Mouse (Mus musculus) myocyte (in vitro differentiated cells): ENCODE measurements around the gene Zfp697. TPM values are rescaled to one million over a fixed set of nuclear protein-coding genes. Genes with fewer than 3 reads are reported as not detected.
"Not testable (repeated sequence)": the region's sequence is repeated elsewhere in the genome, so short reads cannot be mapped to it uniquely, and the experiment has no call there.

Source experiments
- H3K27me3 ChIP-seq: one replicate; pipeline ENCODE4 v1.6.1; 2011; ENCODE audit not compliant: control insufficient read depth, insufficient read depth, insufficient read length
- H3K36me3 ChIP-seq: one replicate; pipeline ENCODE4 v1.6.1; 2011; ENCODE audit not compliant: control insufficient read depth, insufficient read depth
- H3K4me2 ChIP-seq: one replicate; pipeline ENCODE4 v1.6.1; 2011; ENCODE audit warnings: low read depth, control low read depth
- H3K4me3 ChIP-seq: one replicate; pipeline ENCODE4 v1.5.1; 2011; ENCODE audit warnings: mild to moderate bottlenecking, control low read depth, moderate library complexity
- H3K79me2 ChIP-seq: one replicate; pipeline ENCODE4 v1.6.1; 2011; ENCODE audit not compliant: control insufficient read depth, insufficient read depth
- H3ac ChIP-seq: one replicate; pipeline ENCODE4 v1.6.1; 2011; ENCODE audit not compliant: control insufficient read depth, insufficient read length
- CEBPB ChIP-seq: IDR thresholded peaks from 2 replicates; pipeline ENCODE4 v1.6.1; 2011; ENCODE audit warnings: mild to moderate bottlenecking, moderate library complexity; ENCODE audit not compliant: poor library complexity, insufficient read depth, severe bottlenecking
- E2F4 ChIP-seq: IDR thresholded peaks from one replicate; pipeline ENCODE4 v1.6.1; 2011; ENCODE audit warnings: mild to moderate bottlenecking, control low read depth, moderate library complexity; ENCODE audit not compliant: insufficient read depth
- MAX ChIP-seq: IDR thresholded peaks from one replicate; pipeline ENCODE4 v1.6.1; 2011; ENCODE audit warnings: low read depth, mild to moderate bottlenecking, control low read depth
- MYOD1 ChIP-seq, 3 experiments: IDR thresholded peaks; one replicate each; pipeline ENCODE4 v1.6.1; 2011; ENCODE audit warnings: control low read depth in 2 of 3, low read depth in 2 of 3, mild to moderate bottlenecking in 2 of 3, moderate library complexity in 1 of 3; ENCODE audit not compliant: insufficient read length in 2 of 3, control insufficient read depth in 1 of 3
- MYOG ChIP-seq, 3 experiments: IDR thresholded peaks; one replicate each; pipeline ENCODE4 v1.6.1; 2011; ENCODE audit warnings: control low read depth in 2 of 3, low read depth in 2 of 3, mild to moderate bottlenecking in 2 of 3; ENCODE audit not compliant: insufficient read length in 2 of 3, control insufficient read depth in 1 of 3, insufficient read depth in 1 of 3
- POLR2A ChIP-seq: IDR thresholded peaks from one replicate; pipeline ENCODE4 v1.6.1; 2011; ENCODE audit warnings: low read depth, mild to moderate bottlenecking, control low read depth, moderate library complexity; ENCODE audit not compliant: insufficient read length
- POLR2AphosphoS2 ChIP-seq: IDR thresholded peaks from one replicate; pipeline ENCODE4 v1.6.1; 2011; ENCODE audit warnings: low read depth, control low read depth; ENCODE audit not compliant: insufficient read length
- REST ChIP-seq: IDR thresholded peaks from one replicate; pipeline ENCODE4 v1.6.1; 2011; ENCODE audit warnings: mild to moderate bottlenecking, control low read depth, moderate library complexity; ENCODE audit not compliant: insufficient read depth, insufficient read length
- SRF ChIP-seq: IDR thresholded peaks from one replicate; pipeline ENCODE4 v1.6.1; 2011; ENCODE audit warnings: low read depth; ENCODE audit not compliant: control insufficient read depth, insufficient read length
- TCF12 ChIP-seq: IDR thresholded peaks from one replicate; pipeline ENCODE4 v1.6.1; 2011; ENCODE audit warnings: mild to moderate bottlenecking, control low read depth; ENCODE audit not compliant: poor library complexity, insufficient read depth, severe bottlenecking
- TCF3 ChIP-seq: IDR thresholded peaks from one replicate; pipeline ENCODE4 v1.6.1; 2011; ENCODE audit warnings: low read depth, control low read depth; ENCODE audit not compliant: insufficient read length
- USF1 ChIP-seq: IDR thresholded peaks from one replicate; pipeline ENCODE4 v1.6.1; 2011; ENCODE audit warnings: low read depth, mild to moderate bottlenecking, control low read depth, moderate library complexity
- polyA plus RNA-seq: library from polyadenylated mRNA; unstranded; fragments of >200 nt; fragmentation: generic; extraction: Trizol; gene quantifications from one replicate; pipeline ENCODE4 v1.2.1, GENCODE M21; 2012; ENCODE audit warnings: missing spikeins

The Zfp697 gene
- polyA plus RNA-seq, 1 experiment = 5.3 TPM

GRCm38 (mm10) chr3:98428928-98429525 lies 46.8 kb downstream of the Zfp697 start:
- no peak for TF ChIP-seq MAX
- TF ChIP-seq CEBPB = no peak
- no peak for TF ChIP-seq MYOG (IDR thresholded peaks at IDR 0.05; ENCODE audit: control insufficient read depth in 1 of 3, insufficient read depth in 1 of 3, insufficient read length in 2 of 3, low read depth in 2 of 3)
- TF ChIP-seq POLR2A = no peak
- TF ChIP-seq POLR2AphosphoS2 = no peak
- no peak for TF ChIP-seq TCF12
- TF ChIP-seq MYOD1 (IDR thresholded peaks at IDR 0.05; ENCODE audit: control insufficient read depth in 1 of 3, insufficient read length in 2 of 3, low read depth in 2 of 3) = no peak
- TF ChIP-seq USF1 = no peak
- TF ChIP-seq E2F4 = no peak
- no peak for TF ChIP-seq SRF
- no peak for TF ChIP-seq TCF3
- no peak for TF ChIP-seq REST
- Histone ChIP-seq H3K27me3 (no peaks in the 10 kb centered on the region), H3K4me3 (no peak overlapping the region), H3K79me2 (no peaks in the 10 kb centered on the region), H3ac (no peak overlapping the region), H3K4me2 (no peak overlapping the region), H3K36me3 (peaks cover 37% of the 10 kb centered on the region)

DNA sequence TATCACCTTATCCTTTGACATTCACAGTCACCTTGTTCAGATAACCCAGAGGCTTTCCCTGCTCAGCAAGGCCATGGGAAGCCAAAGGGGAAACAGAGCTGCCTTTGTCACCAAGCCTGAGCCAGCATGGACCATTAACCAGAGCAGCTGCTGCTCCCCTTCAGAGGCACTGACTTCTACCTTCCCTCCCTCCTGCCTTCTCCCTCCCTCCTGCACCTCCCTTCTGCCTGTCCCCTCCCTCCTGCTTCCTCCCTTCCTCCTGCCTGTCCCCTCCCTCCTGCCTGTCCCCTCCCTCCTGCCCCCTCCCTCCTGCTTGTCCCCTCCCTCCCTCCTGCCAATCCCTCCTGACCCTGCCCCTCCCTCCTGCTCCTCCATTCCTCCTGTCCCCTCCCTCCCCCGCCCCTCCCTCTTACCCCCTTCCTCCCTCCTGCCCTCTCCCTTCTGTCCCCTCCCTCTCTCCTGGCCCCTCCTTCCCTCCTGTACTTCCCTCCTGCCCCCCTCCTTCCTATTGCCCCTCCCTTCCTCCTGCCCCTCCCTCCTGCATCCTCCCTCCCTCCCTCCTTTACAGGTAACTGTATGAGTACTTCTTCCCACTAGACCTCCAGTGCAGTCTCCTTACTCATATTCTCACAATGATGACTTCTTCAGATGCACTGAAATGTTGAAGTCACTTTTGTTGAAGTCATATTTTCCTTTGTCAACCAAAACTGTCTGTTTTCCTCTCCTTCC lies 52.0 kb downstream of the Zfp697 start:
- H3K4me3 ChIP-seq = no peak overlapping the region
- no peaks in the 10 kb centered on the region for H3K27me3 ChIP-seq
- peaks cover 5% of the 10 kb centered on the region for H3K36me3 ChIP-seq
- H3K79me2 ChIP-seq = no peaks in the 10 kb centered on the region
- TF ChIP-seq TCF12 = no peak
- peak in 2 of 3 experiments; percentile 28 to 59 for TF ChIP-seq MYOD1 (IDR thresholded peaks at IDR 0.05; ENCODE audit: control insufficient read depth in 1 of 3, insufficient read length in 2 of 3, low read depth in 2 of 3)
- no peak for TF ChIP-seq POLR2A
- peak; percentile 15 for TF ChIP-seq POLR2AphosphoS2
- TF ChIP-seq E2F4 = no peak
- TF ChIP-seq USF1 = no peak
- TF ChIP-seq CEBPB = no peak
- TF ChIP-seq MYOG (IDR thresholded peaks at IDR 0.05; ENCODE audit: control insufficient read depth in 1 of 3, insufficient read depth in 1 of 3, insufficient read length in 2 of 3, low read depth in 2 of 3) = peak in 1 of 3 experiments; percentile 8
- TF ChIP-seq REST = no peak
- no peak overlapping the region for H3K4me2 ChIP-seq
- no peak overlapping the region for H3ac ChIP-seq

DNA sequence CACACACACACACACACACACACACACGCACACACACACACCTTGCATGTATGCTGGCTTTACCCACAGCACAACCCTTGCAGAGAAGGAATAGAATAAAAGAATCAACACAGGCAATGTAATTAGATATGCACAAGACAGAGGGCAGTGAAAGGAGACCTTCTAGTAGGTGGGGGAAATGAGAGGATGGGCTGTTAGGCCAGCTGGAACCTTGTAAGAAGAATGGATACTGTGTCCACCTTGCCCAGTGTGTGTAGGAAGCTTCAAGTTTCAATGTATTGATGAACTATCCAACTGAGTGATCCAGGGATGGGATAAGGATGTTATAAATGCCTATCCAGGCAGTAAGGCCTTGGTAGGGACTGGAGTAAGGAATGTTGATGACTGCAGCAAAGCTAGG lies 52.8 kb downstream of the Zfp697 start:
- Histone ChIP-seq H3K36me3 (peaks cover 1% of the 10 kb centered on the region), H3K27me3 (no peaks in the 10 kb centered on the region), H3K4me2 (no peak overlapping the region), H3ac (no peak overlapping the region), H3K4me3 (no peak overlapping the region), H3K79me2 (no peaks in the 10 kb centered on the region)
- no peak for TF ChIP-seq MYOD1 (IDR thresholded peaks at IDR 0.05; ENCODE audit: control insufficient read depth in 1 of 3, insufficient read length in 2 of 3, low read depth in 2 of 3)
- TF ChIP-seq POLR2A = no peak
- no peak for TF ChIP-seq REST
- no peak for TF ChIP-seq MYOG (IDR thresholded peaks at IDR 0.05; ENCODE audit: control insufficient read depth in 1 of 3, insufficient read depth in 1 of 3, insufficient read length in 2 of 3, low read depth in 2 of 3)
- TF ChIP-seq E2F4 = no peak
- TF ChIP-seq TCF3 = no peak
- TF ChIP-seq TCF12 = no peak
- TF ChIP-seq CEBPB = no peak
- no peak for TF ChIP-seq USF1
- TF ChIP-seq MAX = no peak

DNA sequence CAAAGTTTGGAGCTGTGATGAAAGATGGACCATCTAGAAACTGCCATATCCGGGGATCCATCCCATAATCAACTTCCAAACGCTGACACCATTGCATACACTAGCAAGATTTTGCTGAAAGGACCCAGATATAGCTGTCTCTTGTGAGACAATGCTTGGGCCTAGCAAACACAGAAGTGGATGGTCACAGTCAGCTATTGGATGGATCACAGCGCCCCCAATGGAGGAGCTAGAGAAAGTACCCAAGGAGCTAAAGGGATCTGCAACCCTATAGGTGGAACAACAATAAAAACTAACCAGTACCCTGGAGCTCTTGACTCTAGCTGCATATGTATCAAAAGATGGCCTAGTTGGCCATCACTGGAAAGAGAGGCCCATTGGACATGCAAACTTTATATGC lies 60.0 kb downstream of the Zfp697 start:
- H3K27me3 ChIP-seq, H3K36me3 ChIP-seq, H3K4me3 ChIP-seq, H3ac ChIP-seq, H3K79me2 ChIP-seq, H3K4me2 ChIP-seq: not testable (repeated sequence)

DNA sequence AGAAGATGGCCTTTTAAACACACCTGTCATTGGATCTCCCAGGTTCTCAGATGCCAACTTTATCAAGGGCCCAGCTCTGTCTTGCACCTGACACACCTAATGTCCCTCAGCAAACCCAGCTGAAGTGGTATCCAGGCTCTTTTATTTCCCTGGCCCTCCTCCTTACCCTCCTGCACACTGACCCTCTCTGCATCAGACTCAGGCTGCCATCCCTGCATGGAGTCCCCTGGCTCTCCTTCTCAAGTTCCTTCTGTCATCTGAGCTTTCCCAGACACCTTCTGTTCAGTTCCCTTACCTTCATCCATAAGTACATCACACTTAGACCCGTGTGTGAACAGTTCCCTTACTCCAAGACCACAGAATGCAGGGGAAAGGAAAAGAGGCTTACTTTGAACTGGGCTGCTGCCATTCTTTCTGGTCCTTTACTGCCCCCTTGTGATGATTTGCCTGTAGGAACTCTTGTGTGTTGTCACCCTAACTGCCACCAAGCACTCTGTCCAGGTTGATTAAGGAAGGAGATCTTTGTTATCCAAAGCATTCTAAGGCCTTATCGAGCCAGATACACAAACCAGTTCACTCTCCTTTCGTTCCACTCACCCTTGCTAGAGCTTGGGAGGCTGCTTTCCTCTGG lies 61.0 kb downstream of the Zfp697 start:
- not testable (repeated sequence) for H3ac ChIP-seq, H3K36me3 ChIP-seq, H3K27me3 ChIP-seq

DNA sequence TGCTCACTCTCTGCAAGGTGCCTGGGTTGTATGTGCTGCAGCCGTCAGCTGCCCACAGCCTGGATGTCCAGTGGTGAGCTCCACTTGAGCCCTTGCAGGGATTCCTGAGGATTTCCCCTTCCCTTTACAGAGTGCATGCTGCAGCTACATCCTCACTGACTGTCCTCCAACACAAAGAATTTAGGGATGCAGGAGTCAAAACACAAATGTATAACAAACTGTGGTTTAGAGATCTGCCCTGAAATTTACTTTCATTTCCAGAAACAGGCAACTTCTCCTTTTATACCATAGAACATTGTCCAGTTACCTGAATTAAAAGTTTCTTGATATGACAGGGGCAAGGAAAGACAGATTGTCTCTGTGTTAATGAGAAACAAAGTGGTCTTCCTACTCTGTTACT lies 61.7 kb downstream of the Zfp697 start:
- not testable (repeated sequence) for H3K27me3 ChIP-seq, H3K79me2 ChIP-seq, H3ac ChIP-seq, H3K4me3 ChIP-seq, H3K36me3 ChIP-seq, H3K4me2 ChIP-seq

More for the DNA sequence above, 61.0 kb downstream of the Zfp697 start:
- H3K4me2 ChIP-seq, H3K79me2 ChIP-seq, H3K4me3 ChIP-seq: not testable (repeated sequence)

- H3K4me2 ChIP-seq, H3K27me3 ChIP-seq, H3K36me3 ChIP-seq, H3ac ChIP-seq, H3K79me2 ChIP-seq, H3K4me3 ChIP-seq: not testable (repeated sequence)
Measured at GRCm38 (mm10) chr3:98453786-98454185, 71.5 kb downstream of the Zfp697 start.

- H3ac ChIP-seq, H3K79me2 ChIP-seq, H3K4me2 ChIP-seq, H3K27me3 ChIP-seq, H3K36me3 ChIP-seq, H3K4me3 ChIP-seq: not testable (repeated sequence)
Measured at GRCm38 (mm10) chr3:98457026-98457425, 74.8 kb downstream of the Zfp697 start, which contains the start of gene Gm4450. Gene Gm4450 (minus strand): TSS chr3:98457126.

DNA sequence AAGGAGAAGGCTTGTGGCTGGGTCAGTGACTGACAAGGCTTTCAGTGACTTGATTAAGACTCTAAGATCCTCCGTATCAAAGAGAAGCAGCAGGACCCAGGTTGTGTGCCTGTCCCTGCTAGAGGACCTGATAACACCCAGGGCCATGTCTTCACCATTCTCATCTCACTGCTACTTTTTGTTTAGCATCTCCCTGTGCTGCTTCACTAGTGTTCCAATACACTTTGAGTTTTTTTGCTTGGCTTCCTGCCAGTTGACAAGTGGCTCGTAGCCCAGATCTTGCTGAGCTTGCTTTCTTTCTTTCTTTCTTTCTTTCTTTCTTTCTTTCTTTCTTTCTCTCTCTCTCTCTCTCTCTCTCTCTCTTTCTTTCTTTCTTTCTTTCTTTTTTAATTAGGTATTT lies 87.1 kb downstream of the Zfp697 start:
- H3K4me2 ChIP-seq, H3K4me3 ChIP-seq, H3K79me2 ChIP-seq, H3K36me3 ChIP-seq, H3ac ChIP-seq, H3K27me3 ChIP-seq: not testable (repeated sequence)
